Mouse (Mus musculus) layer of hippocampus, adult 18-20 months (tissue): ENCODE results near the gene Prex1. TPM values are rescaled to one million over a fixed set of nuclear protein-coding genes. Genes with fewer than 3 reads are reported as not detected.

Experiments used
- DNase-seq, 2 experiments: peaks; one replicate each; pipeline ENCODE4 v3.0.0; 2022; ENCODE audit warnings: low spot score in 2 of 2
- total RNA-seq, 2 experiments: library from RNA; stranded (reverse); gene quantifications; 2 replicates each; pipeline ENCODE4 v1.2.3; 2021

Gene Prex1
- total RNA-seq, 2 experiments from 2014 or later: 67.8 to 68.8 TPM

- peak in 1 of 2 experiments; percentile 65 for DNase-seq
Observed at GRCm38 (mm10) chr2:166727790-166728189, 14.2 kb upstream of the Prex1 start.

- peak in 1 of 2 experiments; percentile 35 for DNase-seq
Observed at GRCm38 (mm10) chr2:166726891-166727290, 13.3 kb upstream of the Prex1 start.

- DNase-seq: no peak
Observed at GRCm38 (mm10) chr2:166720416-166720815, 6.8 kb upstream of the Prex1 start.

DNA sequence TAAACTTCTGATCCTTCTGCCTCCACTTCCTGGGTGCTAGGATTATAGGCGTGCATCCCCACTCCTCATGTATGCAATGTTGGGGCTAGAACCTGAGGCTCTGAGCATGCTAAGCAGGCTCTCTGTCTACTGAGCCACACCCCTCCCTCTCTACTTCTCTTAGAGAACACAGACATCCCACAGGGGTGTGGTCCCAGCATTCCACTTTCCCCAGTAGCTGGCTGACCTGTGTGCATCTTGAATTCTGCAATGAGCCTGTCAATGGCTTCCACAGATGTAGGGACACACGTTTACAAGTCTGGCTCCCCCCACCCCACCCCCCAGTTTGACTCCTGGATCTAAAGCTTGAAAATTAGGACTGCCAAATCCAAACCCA lies 6.3 kb upstream of the Prex1 start:
- no peak for DNase-seq

GRCm38 (mm10) chr2:166719301-166719929 lies 5.8 kb upstream of the Prex1 start:
- DNase-seq: no peak

DNA sequence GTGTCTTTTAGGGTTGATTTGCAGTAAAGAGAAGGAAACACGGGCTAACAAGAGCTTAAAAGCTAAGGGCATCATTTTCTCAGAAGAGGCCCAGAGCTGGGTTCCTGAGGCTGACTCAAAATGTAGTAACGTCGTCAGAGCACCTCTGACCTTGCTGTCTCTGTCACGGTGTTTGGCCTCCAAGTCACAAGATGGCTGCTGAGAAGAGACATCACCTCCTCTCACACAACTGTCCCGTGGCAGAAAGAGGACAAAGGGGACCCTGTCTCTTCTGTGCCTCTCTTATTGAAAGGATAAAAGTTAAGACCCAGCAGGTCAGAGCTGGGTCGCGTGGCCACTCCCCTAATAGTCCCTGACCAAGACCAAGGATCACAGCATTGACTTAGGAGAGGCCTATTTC lies 2.4 kb upstream of the Prex1 start:
- DNase-seq: no peak

GRCm38 (mm10) chr2:166714427-166714699 lies 731 bp upstream of the Prex1 start:
- no peak for DNase-seq

DNA sequence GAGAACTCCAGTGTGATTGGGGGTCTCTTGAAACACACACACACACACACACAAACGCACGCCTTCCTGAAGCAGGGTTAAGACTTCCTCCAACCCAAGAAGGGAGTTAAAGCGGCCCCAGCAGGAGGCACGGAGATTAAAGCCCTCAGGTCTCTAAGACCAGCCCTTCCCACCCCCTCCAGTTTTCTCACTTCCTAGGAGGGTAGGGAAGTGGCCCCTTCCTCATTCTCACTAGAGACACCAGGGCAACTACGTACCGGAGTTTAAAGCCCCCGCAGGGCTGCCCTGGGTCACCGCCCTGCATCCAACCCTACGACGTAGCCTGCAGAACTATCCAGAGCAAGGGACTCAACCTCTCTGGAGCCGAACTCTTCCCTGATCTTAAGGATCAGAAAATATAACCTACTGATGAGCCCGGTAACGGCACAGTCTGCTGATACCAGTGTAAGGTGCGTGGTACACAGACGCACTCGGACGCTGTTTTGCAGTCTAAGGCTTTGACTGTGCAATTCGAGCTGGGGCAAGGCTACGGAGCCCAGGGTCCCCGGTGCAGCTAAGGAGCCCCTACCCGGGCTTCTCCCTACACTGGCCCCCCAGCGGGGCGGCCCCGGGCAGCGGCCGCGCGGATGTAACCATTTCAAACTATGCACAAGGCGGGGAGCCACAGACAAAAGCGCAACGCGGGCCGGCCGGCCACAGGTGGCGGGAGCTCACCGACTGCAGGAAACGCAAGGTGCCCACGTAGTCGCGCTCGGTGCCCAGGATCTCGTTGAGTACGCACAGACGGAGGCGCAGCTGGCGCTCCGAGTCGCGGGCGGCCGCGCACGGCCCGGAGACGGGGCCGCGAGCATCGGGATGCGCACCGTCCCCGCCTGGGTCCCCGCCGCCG lies 587 bp downstream of the Prex1 start:
- DNase-seq: peak in 1 of 2 experiments; percentile 33

DNA sequence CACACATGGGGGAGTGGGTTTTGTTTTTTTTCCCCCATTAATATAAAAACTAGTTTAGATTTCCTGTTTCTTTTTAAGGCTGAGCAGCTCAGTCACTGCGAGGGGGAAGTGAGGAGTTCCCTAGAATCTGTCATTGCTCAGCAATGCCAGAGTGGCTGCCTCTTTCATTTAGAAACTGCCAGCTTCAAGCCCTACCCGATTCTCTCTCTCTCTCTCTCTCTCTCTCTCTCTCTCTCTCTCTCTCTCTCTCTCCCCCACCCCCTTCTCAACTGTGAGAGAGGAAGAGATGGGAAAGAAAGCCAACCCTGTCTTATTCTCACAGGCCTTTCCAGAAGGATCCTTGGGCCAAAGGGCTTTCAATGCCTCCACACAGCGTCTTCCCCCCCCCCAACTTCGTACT lies 1.3 kb downstream of the Prex1 start:
- peak in 1 of 2 experiments; percentile 59 for DNase-seq

GRCm38 (mm10) chr2:166711681-166712132 lies 1.9 kb downstream of the Prex1 start:
- DNase-seq: no peak

DNA sequence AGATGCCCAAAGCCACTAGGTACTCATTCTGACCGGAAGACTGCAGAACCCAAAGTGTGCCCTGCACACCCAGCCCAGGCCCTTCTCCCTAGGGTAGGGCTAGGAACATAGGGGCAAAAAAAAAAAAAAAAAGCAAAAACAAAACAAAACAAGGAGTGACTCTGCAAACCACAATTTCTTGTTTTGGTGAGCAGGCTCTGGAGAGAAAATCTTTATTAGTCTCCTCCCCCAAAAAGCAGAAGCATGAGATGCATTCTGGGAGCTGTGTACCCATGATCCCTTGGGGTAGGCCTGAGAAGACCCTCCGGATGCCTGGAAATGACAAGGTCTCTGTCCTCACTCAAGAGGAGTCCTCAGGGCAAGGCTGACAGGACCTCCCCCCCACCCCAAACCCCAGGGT lies 3.7 kb downstream of the Prex1 start:
- no peak for DNase-seq

- no peak for DNase-seq
Observed at GRCm38 (mm10) chr2:166708304-166708703, 5.3 kb downstream of the Prex1 start.

- peak in 1 of 2 experiments; percentile 36 for DNase-seq
Observed at GRCm38 (mm10) chr2:166706526-166706925, 7.1 kb downstream of the Prex1 start.

- DNase-seq: no peak
Observed at GRCm38 (mm10) chr2:166703491-166703890, 10.1 kb downstream of the Prex1 start.

DNA sequence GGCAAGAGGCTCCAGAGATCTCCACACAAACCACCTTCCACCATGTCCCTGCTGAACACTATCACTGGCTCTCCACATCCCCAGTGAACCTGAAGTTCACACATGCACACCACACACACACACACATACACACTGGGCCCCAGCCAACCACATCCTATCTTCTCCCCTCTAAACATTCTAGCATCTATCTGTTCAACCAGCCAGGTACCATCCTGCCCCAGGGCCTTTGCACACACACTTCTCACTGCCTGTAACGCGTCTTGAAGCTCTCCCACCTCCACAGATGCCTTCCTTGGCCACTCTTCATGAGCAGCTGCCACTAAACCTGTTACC lies 11.6 kb downstream of the Prex1 start:
- no peak for DNase-seq

- DNase-seq: no peak
Observed at GRCm38 (mm10) chr2:166701248-166702112, 12.2 kb downstream of the Prex1 start.

DNA sequence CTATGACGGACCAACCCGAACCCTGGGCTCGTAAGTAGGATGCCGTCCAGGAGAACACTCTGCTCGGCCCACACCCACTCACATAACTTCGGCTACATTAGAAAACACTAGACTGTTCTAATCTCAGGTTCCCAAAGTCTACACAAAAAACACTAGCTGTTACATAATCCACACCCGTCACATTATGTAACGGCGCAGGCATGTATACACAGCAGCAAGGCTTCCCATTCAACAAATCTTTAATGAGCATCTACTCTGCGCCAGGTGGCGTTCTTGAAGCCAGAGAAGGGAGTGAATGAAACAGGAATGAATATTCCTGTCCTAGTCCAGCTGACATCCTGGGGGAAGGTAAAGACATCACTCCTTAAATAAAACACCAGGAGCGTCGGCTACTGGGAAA lies 12.9 kb downstream of the Prex1 start:
- DNase-seq: peak in 1 of 2 experiments; percentile 59

- no peak for DNase-seq
Observed at GRCm38 (mm10) chr2:166700116-166700515, 13.5 kb downstream of the Prex1 start.

DNA sequence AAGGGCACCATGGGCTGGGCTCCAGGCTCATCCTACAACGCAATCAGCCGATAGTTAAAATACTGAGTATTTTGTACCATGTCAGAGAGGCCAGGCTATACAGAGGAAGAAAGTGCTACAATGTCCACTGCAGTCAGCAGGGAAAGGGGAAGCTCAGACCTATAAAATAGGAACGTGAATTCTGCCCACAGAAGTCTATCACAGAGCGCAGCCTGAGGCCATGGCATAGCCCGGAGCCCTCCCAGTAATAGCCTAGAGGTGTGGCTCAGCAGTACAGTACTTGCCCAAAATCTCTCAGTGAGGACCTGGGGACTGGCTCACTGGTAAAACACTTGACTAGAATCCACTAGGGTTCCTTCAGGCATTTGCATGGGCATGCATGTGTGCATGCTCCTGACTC lies 14.1 kb downstream of the Prex1 start:
- no peak for DNase-seq

DNA sequence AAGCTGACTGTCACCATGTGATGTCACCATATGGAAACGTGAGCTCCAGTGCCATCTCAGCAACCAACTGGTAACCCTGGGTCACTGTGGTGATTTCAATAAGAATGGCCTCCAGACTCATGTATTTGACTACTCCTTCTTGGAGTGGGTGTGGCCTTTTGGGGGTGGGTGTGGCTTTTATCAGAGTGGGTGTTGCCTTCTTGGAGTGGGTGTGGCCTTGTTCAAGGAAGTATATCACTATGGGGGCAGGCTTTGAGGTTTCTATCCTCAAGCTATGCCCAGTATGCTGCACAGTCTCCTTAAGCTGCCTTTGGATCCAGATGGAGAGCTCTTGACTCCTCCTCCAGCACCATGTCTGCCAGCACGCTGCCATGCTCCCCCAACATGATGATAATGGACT lies 19.0 kb downstream of the Prex1 start:
- no peak for DNase-seq

DNA sequence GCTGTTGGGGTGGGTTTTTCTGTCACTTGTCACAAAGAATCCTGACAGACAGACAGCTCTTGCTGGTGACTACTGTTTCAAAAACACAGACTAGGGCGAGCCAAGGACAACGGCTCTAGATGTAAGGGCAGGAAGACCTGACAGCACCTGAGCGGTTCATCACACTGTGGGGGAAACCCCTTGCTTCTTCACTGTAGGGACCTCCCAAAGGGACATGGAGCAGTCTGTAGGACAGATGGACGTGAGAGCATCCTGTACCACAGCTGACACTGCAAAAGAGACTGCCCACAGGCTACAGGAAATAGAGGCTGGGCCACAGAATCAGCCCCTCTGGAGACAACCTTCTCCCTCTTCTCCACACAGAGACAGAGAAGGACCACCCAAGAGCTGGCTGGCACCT lies 20.2 kb downstream of the Prex1 start:
- no peak for DNase-seq
